Mouse (Mus musculus) hindbrain, embryonic 16.5 days (tissue): ENCODE results near the gene Nt5c. TPM values are rescaled to one million over a fixed set of nuclear protein-coding genes. Genes with fewer than 3 reads are reported as not detected.
"Not testable (repeated sequence)": the region's sequence is repeated elsewhere in the genome, so short reads cannot be mapped to it uniquely, and the experiment has no call there.

Experiments
- ATAC-seq: fragments of 200-750 bp; cut with Nextera tagmentation; 2 replicates; pipeline ENCODE4 v1.8.0; 2017; ENCODE audit warnings: moderate TSS enrichment, moderate library complexity
- H3K27ac ChIP-seq: fragments of 300-500 bp; sonication (generic); 2 replicates; pipeline ENCODE4 v1.5.1; 2014; ENCODE audit warnings: low read depth, mild to moderate bottlenecking, control low read depth, low read length, moderate library complexity
- H3K27me3 ChIP-seq: fragments of 300-500 bp; sonication (generic); replicated peaks from 2 replicates; pipeline ENCODE4 v1.6.1; 2014; ENCODE audit warnings: low read length; ENCODE audit not compliant: control insufficient read depth, insufficient read depth
- H3K36me3 ChIP-seq: fragments of 300-500 bp; sonication (generic); 2 replicates; pipeline ENCODE4 v1.6.1; 2014; ENCODE audit warnings: mild to moderate bottlenecking, low read length, moderate library complexity, mixed read lengths; ENCODE audit not compliant: control insufficient read depth, insufficient read depth
- H3K4me1 ChIP-seq: fragments of 300-500 bp; sonication (generic); 2 replicates; pipeline ENCODE4 v1.6.1; 2014; ENCODE audit warnings: low read depth, low read length; ENCODE audit not compliant: control insufficient read depth, insufficient read depth
- H3K4me2 ChIP-seq: fragments of 300-500 bp; sonication (generic); 2 replicates; pipeline ENCODE4 v1.6.1; 2014; ENCODE audit warnings: mild to moderate bottlenecking, low read length, control low read depth, moderate library complexity
- H3K4me3 ChIP-seq: fragments of 300-500 bp; sonication (generic); 2 replicates; pipeline ENCODE4 v1.5.1; 2014; ENCODE audit warnings: mild to moderate bottlenecking, low read length, control low read depth, moderate library complexity
- H3K9ac ChIP-seq: fragments of 300-500 bp; sonication (generic); 2 replicates; pipeline ENCODE4 v1.6.1; 2014; ENCODE audit warnings: low read depth, mild to moderate bottlenecking, control low read depth, low read length, moderate library complexity
- H3K9me3 ChIP-seq: fragments of 300-500 bp; sonication (generic); 2 replicates; pipeline ENCODE4 v1.6.1; 2014; ENCODE audit warnings: mild to moderate bottlenecking, low read length, moderate library complexity; ENCODE audit not compliant: control insufficient read depth
- WGBS: fragments of 180-500 bp; shearing (Covaris S2); extraction: QIAGEN DNeasy Blood & Tissue Kit; methylation state at CpG from one replicate; pipeline ENCODE4 v1.1.7; 2014; 5-methylcytosine and 5-hydroxymethylcytosine counted together
- polyA plus RNA-seq: library from polyadenylated mRNA; unstranded; fragments of >200 nt; fragmentation: Nextera tagmentation; extraction: Ambion mirVana; gene quantifications from 2 replicates; pipeline ENCODE4 v1.2.1, GENCODE M21; 2015

Gene Nt5c
- polyA plus RNA-seq, 1 experiment from 2014 or later = 104 TPM

DNA sequence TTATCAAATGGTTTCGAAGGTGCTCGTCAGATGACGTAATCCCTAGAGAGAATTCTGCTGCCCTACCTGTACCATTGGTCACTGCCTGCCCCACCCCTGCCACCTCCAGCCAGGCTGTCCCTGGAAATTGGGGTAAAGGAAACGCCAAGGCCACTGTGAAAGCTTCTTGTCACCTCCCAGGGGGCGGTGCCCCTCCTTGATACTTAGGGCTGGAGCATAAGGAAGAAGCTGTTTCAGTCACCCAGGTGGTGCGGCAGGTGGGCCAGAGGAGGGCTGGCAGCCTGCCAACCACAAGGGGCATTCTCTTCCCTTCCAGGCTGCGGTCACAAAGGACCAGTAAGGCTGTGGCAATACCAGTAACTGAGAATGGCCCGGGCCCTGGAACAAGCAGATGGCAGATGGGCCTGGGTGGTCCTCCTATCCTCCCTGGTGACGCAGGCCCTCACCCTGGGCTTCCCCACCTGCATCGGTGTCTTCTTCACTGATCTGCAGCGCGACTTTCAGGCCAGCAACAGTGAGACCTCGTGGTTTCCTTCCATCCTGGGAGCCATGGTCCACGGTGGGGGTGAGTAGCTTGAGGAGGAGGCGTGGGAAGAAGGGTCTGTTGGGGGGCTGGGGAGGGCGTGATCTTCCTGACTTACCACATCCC is 29.3 kb downstream of the Nt5c start, which contains the start of gene Slc16a5:
Slc16a5 (plus strand) TSS at position 232 of the 649 bp plus-strand sequence.
- Histone ChIP-seq H3K27me3 (no peaks in the 10 kb centered on the region), H3K9ac (no peak within 1 kb of the TSS), H3K4me2 (no peak within 1 kb of the TSS), H3K4me1 (no peaks in the 10 kb centered on the region), H3K9me3 (no peaks in the 10 kb centered on the region), H3K4me3 (no peak within 1 kb of the TSS), H3K36me3 (no peaks in the 10 kb centered on the region), H3K27ac (no peak within 1 kb of the TSS)
- 72% methylated on average over 16 of the region's 16 CpGs for WGBS
- ATAC-seq = no peak

DNA sequence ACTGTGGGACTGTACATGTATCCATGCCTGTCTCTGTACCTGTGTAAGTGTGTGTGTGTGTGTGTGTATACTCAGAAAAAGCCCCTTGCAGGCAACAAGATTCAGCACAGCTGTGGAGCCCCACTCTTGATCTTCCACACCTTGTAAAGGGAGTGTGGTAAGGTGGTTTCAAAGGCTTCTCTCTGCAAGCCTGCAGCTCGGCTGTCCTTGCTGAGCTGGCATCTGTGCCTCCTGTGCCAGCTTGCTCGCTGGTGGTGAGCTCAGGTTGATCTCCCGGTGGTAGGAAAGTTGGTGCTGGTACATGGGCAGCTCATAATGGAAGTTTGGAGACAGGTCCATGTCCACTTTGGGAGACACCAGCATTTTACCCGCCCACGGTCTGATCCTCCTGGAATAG is 29.8 kb downstream of the Nt5c start:
- Histone ChIP-seq H3K9ac (no peak overlapping the region), H3K4me2 (no peak overlapping the region), H3K4me3 (no peak overlapping the region), H3K27me3 (no peaks in the 10 kb centered on the region), H3K9me3 (no peaks in the 10 kb centered on the region), H3K4me1 (no peaks in the 10 kb centered on the region), H3K36me3 (no peaks in the 10 kb centered on the region), H3K27ac (no peak overlapping the region)
- 75% methylated on average over 5 of the region's 5 CpGs for WGBS
- ATAC-seq = no peak

DNA sequence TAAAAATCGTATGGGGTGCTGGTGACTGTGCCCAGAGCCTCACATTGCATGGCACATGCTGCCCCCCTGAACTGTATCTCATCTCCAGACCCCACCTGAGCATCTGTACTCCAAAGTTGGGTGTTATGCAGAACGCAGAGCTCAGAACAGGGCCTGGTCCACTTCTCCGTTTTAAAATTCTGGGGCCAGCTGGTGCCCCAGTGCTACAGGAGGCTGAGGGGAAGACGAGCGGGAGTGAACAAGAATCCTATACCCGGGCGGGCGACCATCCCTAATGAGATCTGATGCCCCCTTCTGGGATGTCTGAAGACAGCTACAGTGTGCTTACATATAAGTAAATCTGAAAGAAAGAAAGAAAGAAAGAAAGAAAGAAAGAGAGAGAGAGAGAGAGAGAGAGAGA is 30.7 kb downstream of the Nt5c start:
- no peaks in the 10 kb centered on the region for H3K36me3 ChIP-seq
- WGBS = 15% methylated on average over 8 of the region's 8 CpGs
- H3K27me3 ChIP-seq = no peaks in the 10 kb centered on the region
- no peak overlapping the region for H3K9ac ChIP-seq
- H3K9me3 ChIP-seq = no peaks in the 10 kb centered on the region
- no peak for ATAC-seq
- H3K4me2 ChIP-seq = no peak overlapping the region
- no peak overlapping the region for H3K4me3 ChIP-seq
- no peaks in the 10 kb centered on the region for H3K4me1 ChIP-seq
- no peak overlapping the region for H3K27ac ChIP-seq

DNA sequence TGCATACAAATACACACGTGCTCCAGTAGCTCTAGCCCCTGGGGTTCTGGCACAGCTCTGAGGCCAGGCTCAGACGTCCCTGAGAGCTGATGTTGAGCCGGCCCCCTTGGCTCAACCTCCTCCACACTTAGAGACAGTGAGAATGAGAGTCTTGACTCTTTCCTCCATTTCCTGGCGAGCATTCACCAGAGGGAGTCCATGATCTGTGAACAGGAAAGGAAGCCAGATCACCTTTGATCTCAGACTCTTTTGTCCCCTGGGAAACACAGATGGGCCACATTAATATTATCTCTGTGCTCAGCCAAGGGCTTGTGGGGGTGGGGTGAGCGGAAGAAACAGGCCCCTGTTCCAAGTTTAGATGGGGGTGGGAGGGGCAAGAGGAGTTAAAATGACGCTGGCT is 34.3 kb downstream of the Nt5c start:
- no peaks in the 10 kb centered on the region for H3K36me3 ChIP-seq
- peaks cover 2% of the 10 kb centered on the region; the same call in 1 of the 2 replicates for H3K9me3 ChIP-seq
- ATAC-seq = no peak
- no peak overlapping the region for H3K4me2 ChIP-seq
- no peaks in the 10 kb centered on the region for H3K27me3 ChIP-seq
- H3K4me3 ChIP-seq = no peak overlapping the region
- 39% methylated on average over 6 of the region's 6 CpGs for WGBS
- no peak overlapping the region for H3K9ac ChIP-seq
- H3K4me1 ChIP-seq = no peaks in the 10 kb centered on the region
- H3K27ac ChIP-seq = no peak overlapping the region

DNA sequence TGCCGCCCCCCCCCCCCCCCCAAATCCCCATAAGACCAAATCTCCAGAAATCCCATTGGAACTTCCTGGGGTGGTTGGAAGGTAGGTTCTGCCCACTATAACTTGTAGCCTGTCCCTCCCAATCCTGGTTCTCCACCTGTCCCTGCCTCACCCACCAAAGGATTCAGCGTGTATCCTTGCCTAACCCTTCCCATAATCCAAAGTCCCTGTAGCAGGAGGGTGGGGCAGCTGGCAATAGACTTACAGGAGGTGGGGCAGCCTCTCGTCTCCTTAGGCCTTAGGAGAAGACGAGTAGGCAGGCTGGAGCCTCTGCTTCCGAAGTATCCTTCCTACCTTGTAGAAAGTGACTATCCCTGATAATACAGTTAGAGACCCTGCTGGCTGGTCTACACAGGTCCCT is 35.5 kb downstream of the Nt5c start:
- H3K27me3 ChIP-seq = no peaks in the 10 kb centered on the region; the same call in 1 of the 2 replicates
- no peak overlapping the region for H3K4me3 ChIP-seq
- H3K27ac ChIP-seq = no peak overlapping the region
- H3K9me3 ChIP-seq = peaks cover 2% of the 10 kb centered on the region; the same call in 1 of the 2 replicates
- no peaks in the 10 kb centered on the region for H3K4me1 ChIP-seq
- no peak overlapping the region for H3K9ac ChIP-seq
- no peak for ATAC-seq
- H3K36me3 ChIP-seq = no peaks in the 10 kb centered on the region
- no peak overlapping the region for H3K4me2 ChIP-seq
- WGBS = 97% methylated on average over 5 of the region's 5 CpGs

DNA sequence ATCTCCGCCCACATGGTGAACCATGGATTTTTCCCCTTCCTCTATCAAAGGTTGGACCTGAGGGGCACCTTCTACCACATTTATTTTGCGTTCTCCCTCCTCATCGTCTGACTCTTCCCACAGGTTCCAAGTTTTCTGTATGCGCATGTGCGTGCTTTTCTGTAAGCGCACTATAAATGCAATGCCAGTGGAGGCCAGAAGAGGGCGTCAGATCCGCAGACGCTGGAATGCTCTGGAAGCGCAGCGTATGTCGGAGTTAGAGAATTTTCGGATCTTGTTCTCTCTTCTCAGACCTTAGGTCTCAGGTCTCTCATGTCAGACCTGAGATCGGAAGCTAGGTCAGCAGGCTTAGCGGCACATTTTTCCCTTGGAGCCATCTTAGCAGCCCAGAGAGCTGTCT is 36.0 kb downstream of the Nt5c start:
- 86% methylated on average over 15 of the region's 15 CpGs for WGBS
- no peak for ATAC-seq

DNA sequence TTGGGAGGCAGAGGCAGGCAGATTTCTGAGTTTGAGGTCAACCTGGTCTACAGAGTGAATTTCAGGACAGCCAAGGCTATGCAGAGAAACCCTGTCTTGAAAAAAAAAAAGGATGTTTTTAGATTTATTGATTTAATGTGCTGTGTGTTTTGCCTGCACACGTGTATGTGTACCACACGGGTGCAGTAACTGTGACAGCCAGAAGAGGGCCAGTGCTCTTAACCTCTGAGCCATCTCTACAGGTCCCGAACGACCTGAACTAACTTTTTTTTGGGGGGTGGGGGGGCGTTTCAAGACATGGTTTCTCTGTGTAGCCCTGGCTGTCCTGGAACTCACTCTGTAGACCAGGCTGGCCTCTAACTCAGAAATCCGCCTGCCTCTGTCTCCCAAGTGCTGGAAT is 36.8 kb downstream of the Nt5c start:
- not testable (repeated sequence) for H3K36me3 ChIP-seq, H3K9ac ChIP-seq, H3K4me1 ChIP-seq, ATAC-seq, H3K4me2 ChIP-seq, H3K27ac ChIP-seq, H3K9me3 ChIP-seq, H3K4me3 ChIP-seq, H3K27me3 ChIP-seq
- WGBS = 93% methylated on average over 6 of the region's 6 CpGs

More for the DNA sequence above, 36.0 kb downstream of the Nt5c start:
- Histone ChIP-seq H3K9me3 (peaks cover 2% of the 10 kb centered on the region; the same call in 1 of the 2 replicates), H3K4me2 (no peak overlapping the region), H3K4me3 (no peak overlapping the region), H3K36me3 (no peaks in the 10 kb centered on the region), H3K4me1 (no peaks in the 10 kb centered on the region), H3K27ac (no peak overlapping the region), H3K27me3 (no peaks in the 10 kb centered on the region; the same call in 1 of the 2 replicates), H3K9ac (no peak overlapping the region)

- no peak overlapping the region for H3K4me2 ChIP-seq
- H3K27ac ChIP-seq = no peak overlapping the region
- H3K4me3 ChIP-seq = no peak overlapping the region
- WGBS = 76% methylated on average over 4 of the region's 4 CpGs
- no peak overlapping the region for H3K9ac ChIP-seq
- ATAC-seq = no peak
- no peaks in the 10 kb centered on the region for H3K4me1 ChIP-seq
- no peaks in the 10 kb centered on the region for H3K36me3 ChIP-seq
- peaks cover 2% of the 10 kb centered on the region; the same call in 1 of the 2 replicates for H3K9me3 ChIP-seq
- H3K27me3 ChIP-seq = no peaks in the 10 kb centered on the region; the same call in 1 of the 2 replicates
Observed at GRCm38 (mm10) chr11:115453306-115453705, 38.4 kb downstream of the Nt5c start.

DNA sequence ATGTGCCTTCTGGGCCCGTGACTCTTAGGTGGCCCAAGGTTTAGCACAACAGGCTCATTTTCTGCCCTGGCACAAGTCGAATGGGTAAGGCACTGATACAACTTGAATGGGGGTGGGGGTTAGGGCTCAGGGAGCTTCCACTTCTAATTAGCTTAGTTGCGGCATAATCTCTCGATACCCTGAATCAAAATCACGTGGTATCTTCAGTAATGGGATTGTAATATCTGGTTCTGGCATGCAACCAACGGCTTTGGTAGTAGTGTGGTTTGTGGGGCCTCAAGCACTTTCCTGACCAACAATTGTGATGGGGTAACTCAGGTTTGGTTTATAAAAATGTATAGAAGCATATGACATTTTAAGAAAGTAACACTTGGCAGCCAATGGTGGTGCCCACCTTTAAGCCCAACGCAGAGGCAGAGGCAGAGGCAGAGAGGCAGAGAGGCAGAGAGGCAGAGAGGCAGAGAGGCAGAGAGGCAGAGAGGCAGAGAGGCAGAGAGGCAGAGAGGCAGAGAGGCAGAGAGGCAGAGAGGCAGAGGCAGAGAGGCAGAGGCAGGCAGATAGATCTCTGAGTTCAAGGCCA is 39.3 kb downstream of the Nt5c start:
- Histone ChIP-seq H3K4me2 (no peak overlapping the region), H3K9me3 (peaks cover 2% of the 10 kb centered on the region; the same call in 1 of the 2 replicates), H3K4me1 (no peaks in the 10 kb centered on the region), H3K27me3 (no peaks in the 10 kb centered on the region; the same call in 1 of the 2 replicates), H3K9ac (no peak overlapping the region), H3K4me3 (no peak overlapping the region), H3K27ac (no peak overlapping the region), H3K36me3 (no peaks in the 10 kb centered on the region)
- 83% methylated on average over 7 of the region's 7 CpGs for WGBS
- ATAC-seq = no peak
